In the genomic region with DNA sequence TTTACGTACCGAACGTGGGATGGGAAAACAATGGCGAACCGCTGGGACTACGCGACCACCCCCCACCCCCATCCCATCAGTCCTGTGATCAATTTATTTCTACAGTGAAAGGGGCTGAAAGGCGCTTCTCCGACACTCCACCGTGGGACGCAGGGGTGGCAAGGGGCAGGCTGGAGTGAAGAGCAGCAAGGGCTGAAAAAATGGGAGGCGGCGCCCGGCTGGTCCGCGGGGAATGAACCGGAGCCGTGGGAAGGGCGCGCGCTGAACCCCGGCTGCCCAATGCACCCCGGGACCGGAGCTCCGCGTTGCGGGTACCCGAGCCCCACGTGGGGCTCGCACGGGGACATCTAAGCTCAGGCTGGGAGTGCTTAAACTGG, we compare ENCODE assay signal across 8 mouse cellular contexts. TPM values are rescaled to one million over a fixed set of nuclear protein-coding genes. Genes with fewer than 3 reads are reported as not detected.
DNase-seq lines count a peak whose midpoint lies in the region; ATAC-seq and TF ChIP-seq lines count a peak whose summit lies in the region.

No protein-coding gene starts in this region.

- no peak for DNase-seq in Patski (ENCODE audit: low read depth, low spot score)
- no peak for DNase-seq in hindbrain, embryonic 10.5 days (ENCODE audit: low spot score)
- no peak for DNase-seq in liver, postnatal 0 days
- DNase-seq in left cerebral cortex, adult 9 months (ENCODE audit: low spot score in 2 of 2), result no peak
- DNase-seq in cerebellum, adult 11-12 months, result no peak

- H3K4me2 ChIP-seq in liver, postnatal 0 days (ENCODE audit: low read depth, low read length), result peak overlapping the region; percentile 86

- in situ Hi-C loops in Patski (cut with MboI; ENCODE audit: low pct_unique_long_range_greater_than_20kb), result no loop called here

- CTCF ChIA-PET in Patski (lab: Charles Lee), result interaction anchor here (1.0 kb wide), 1 partner anchor 43 kb away, joined by 5 read pairs; no protein-coding TSS in a partner anchor

- no peak for ATAC-seq in erythroblast, adult 5-6 weeks (replicated peaks; ENCODE audit: low FRiP score, poor library complexity, severe bottlenecking)
- peak; percentile 5 for ATAC-seq in Patski
- peak; percentile 7; the same call in 1 of the 2 replicates for ATAC-seq in liver, postnatal 0 days
- no peak for ATAC-seq in megakaryocyte progenitor cell, adult 5-6 weeks (replicated peaks; ENCODE audit: poor library complexity)

- peak overlapping the region; percentile 98 for H3K27ac ChIP-seq in hindbrain, embryonic 10.5 days
- no peak overlapping the region for H3K27ac ChIP-seq in liver, postnatal 0 days (ENCODE audit: low read depth)

- no peaks in the 10 kb centered on the region for H3K9me3 ChIP-seq in erythroblast, embryonic 14.5 days (ENCODE audit: control insufficient read depth, low read length)
- no peaks in the 10 kb centered on the region for H3K9me3 ChIP-seq in hindbrain, embryonic 10.5 days
- H3K9me3 ChIP-seq in liver, postnatal 0 days (ENCODE audit: low read length), result no peaks in the 10 kb centered on the region

- peak overlapping the region; percentile 56 for H3K4me3 ChIP-seq in erythroblast, embryonic 14.5 days (replicated peaks)
- H3K4me3 ChIP-seq in hindbrain, embryonic 10.5 days, result peak overlapping the region; percentile 89
- peak overlapping the region; percentile 57 for H3K4me3 ChIP-seq in liver, postnatal 0 days (ENCODE audit: low read depth, low read length)

- POLR2A ChIA-PET in Patski (lab: Charles Lee), result no interaction called here

- TF ChIP-seq EP300 in liver, postnatal 0 days (IDR thresholded peaks at IDR 0.05; ENCODE audit: low read depth), result no peak

- peaks cover 67% of the 10 kb centered on the region for H3K27me3 ChIP-seq in erythroblast, embryonic 14.5 days (ENCODE audit: control insufficient read depth)
- peaks cover 17% of the 10 kb centered on the region for H3K27me3 ChIP-seq in Patski
- H3K27me3 ChIP-seq in hindbrain, embryonic 10.5 days (ENCODE audit: insufficient read depth, poor library complexity, severe bottlenecking), result no peaks in the 10 kb centered on the region
- peaks cover 7% of the 10 kb centered on the region for H3K27me3 ChIP-seq in liver, postnatal 0 days (ENCODE audit: insufficient read depth, low read length)

- TF ChIP-seq CTCF in Patski (IDR thresholded peaks at IDR 0.05), result no peak
- no peak for TF ChIP-seq CTCF in liver, postnatal 0 days (IDR thresholded peaks at IDR 0.05; ENCODE audit: low read depth)

- no peaks in the 10 kb centered on the region for H3K4me1 ChIP-seq in erythroblast, embryonic 14.5 days (ENCODE audit: control insufficient read depth)
- H3K4me1 ChIP-seq in hindbrain, embryonic 10.5 days (replicated peaks), result peaks cover 56% of the 10 kb centered on the region
- peaks cover 9% of the 10 kb centered on the region; the same call in 1 of the 2 replicates for H3K4me1 ChIP-seq in liver, postnatal 0 days (ENCODE audit: insufficient read depth)

- H3K36me3 ChIP-seq in erythroblast, embryonic 14.5 days (ENCODE audit: control insufficient read depth), result no peaks in the 10 kb centered on the region
- H3K36me3 ChIP-seq in hindbrain, embryonic 10.5 days, result no peaks in the 10 kb centered on the region
- H3K36me3 ChIP-seq in liver, postnatal 0 days (replicated peaks; ENCODE audit: insufficient read depth, low read length), result no peaks in the 10 kb centered on the region

- WGBS in hindbrain, embryonic 10.5 days, result under 1% methylated on average over 31 of the region's 31 CpGs
- 0% methylated on average over 26 of the region's 31 CpGs for WGBS in liver, postnatal 0 days (ENCODE audit: insufficient replicate concordance)

- H3K9ac ChIP-seq in liver, postnatal 0 days (replicated peaks), result peak overlapping the region; percentile 69

RNA-seq across cellular contexts. Expression of gene Sox13, which starts 1.0 kb away (rescaled TPM):
- 0.01 and 0.05 TPM in 2 replicates for polyA plus RNA-seq in erythroblast, embryonic 14.5 days (2012)
- total RNA-seq in erythroblast, adult 5-6 weeks (2015; ENCODE audit: low replicate concordance), result 1.0 TPM in 1 of 2 replicates, not detected in the other
- total RNA-seq in erythroblast, adult 5-6 weeks (2017; ENCODE audit: low replicate concordance), result 0.77 and 2.2 TPM in 2 replicates
- 11.3 TPM for polyA plus RNA-seq in Patski (2021)
- polyA plus RNA-seq in hindbrain, embryonic 10.5 days (2016; fragmentation: Nextera tagmentation; extraction: Ambion mirVana), result 28.3 and 28.4 TPM in 2 replicates
- polyA plus RNA-seq in liver, postnatal 0 days (2015; fragmentation: Nextera tagmentation; extraction: Ambion mirVana), result 1.3 and 1.9 TPM in 2 replicates
- 3.5 and 3.8 TPM in 2 replicates for total RNA-seq in megakaryocyte progenitor cell, adult 5-6 weeks (2015)
- total RNA-seq in megakaryocyte progenitor cell, adult 5-6 weeks (2017), result 0.98 and 2.2 TPM in 2 replicates

RNA-seq across cellular contexts. Expression of gene Etnk2, which starts 59.8 kb away (rescaled TPM):
- polyA plus RNA-seq in erythroblast, embryonic 14.5 days (2012), result 0.05 TPM in 1 of 2 replicates, not detected in the other
- not detected in 2 replicates for total RNA-seq in erythroblast, adult 5-6 weeks (2015; ENCODE audit: low replicate concordance)
- total RNA-seq in erythroblast, adult 5-6 weeks (2017; ENCODE audit: low replicate concordance), result not detected in 2 replicates
- 0.51 TPM for polyA plus RNA-seq in Patski (2021)
- 2.9 and 4.1 TPM in 2 replicates for polyA plus RNA-seq in hindbrain, embryonic 10.5 days (2016; fragmentation: Nextera tagmentation; extraction: Ambion mirVana)
- polyA plus RNA-seq in liver, postnatal 0 days (2015; fragmentation: Nextera tagmentation; extraction: Ambion mirVana), result 39.5 and 39.6 TPM in 2 replicates
- total RNA-seq in megakaryocyte progenitor cell, adult 5-6 weeks (2015), result not detected in 2 replicates
- not detected in 2 replicates for total RNA-seq in megakaryocyte progenitor cell, adult 5-6 weeks (2017)

Comparison
In these comparisons a context has a peak if more than half of its experiments do, and no peak if none do; other contexts are left out.
1. ATAC-seq: peak in Patski (single experiment) and liver, postnatal 0 days (single experiment); none in erythroblast, adult 5-6 weeks (single experiment) and megakaryocyte progenitor cell, adult 5-6 weeks (single experiment).
2. Peak in every context shown above with its lines, with median percentiles within 50 percentile points of each other: H3K4me3 ChIP-seq.